Mouse (Mus musculus): ENCODE data around the gene Kcnj9.

- no peak for TF ChIP-seq POLR2A (IDR thresholded peaks at IDR 0.05; ENCODE audit: low read depth, low read length)
- TF ChIP-seq CTCF (IDR thresholded peaks at IDR 0.05; ENCODE audit: extremely low read depth, insufficient read length, insufficient replicate concordance, low read depth, low read length): no peak
Observed at GRCm38 (mm10) chr1:172319346-172319745, 9.8 kb downstream of the Kcnj9 start.
